Mouse (Mus musculus): Measurements from ENCODE around the gene Rassf5. TPM values are rescaled to one million over a fixed set of nuclear protein-coding genes. Genes with fewer than 3 reads are reported as not detected.

Gene Rassf5
- polyA plus RNA-seq, 1 experiment from 2014 or later = 7.1 TPM

DNA sequence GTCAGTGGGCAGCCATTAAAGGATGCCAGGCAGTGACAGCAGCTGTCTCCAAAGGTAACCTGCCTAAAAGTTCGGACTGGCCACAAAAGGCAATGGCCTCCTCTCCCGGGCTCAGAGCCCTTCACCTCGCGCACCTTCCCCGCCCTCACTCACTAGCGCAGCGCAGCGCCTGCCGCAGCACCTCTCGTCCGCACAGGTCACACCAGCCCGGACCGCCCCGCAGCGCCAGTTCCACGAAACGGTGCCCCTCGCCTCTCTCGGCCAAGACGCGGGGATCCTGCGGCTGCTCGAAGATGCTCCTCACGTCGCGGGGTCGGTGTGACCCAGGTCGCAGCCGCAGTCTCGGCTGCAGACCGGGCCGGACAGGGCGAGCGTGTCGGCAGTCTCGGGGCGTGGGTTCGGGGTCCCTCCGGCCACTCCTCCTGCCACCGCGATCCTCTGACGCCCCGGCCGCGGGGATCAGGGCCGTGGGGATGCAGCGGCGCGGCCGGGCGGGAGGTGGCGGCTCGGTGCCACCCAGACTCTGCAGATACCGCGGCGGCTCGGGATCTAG is 446 bp downstream of the Rassf5 start:
- peak overlapping the region; percentile 85 for H3K9ac ChIP-seq (ENCODE audit: low read length)
- H3K36me3 ChIP-seq (ENCODE audit: control insufficient read depth, insufficient read depth, low read length) = no peaks in the 10 kb centered on the region
- peak overlapping the region; percentile 97 for H3K4me2 ChIP-seq (ENCODE audit: low read depth, low read length)
- no peaks in the 10 kb centered on the region for H3K9me3 ChIP-seq (replicated peaks; ENCODE audit: control insufficient read depth, low read length)
- 0 out of 2 replicates have a peak, but pooled peaks have one; percentile 1 for ATAC-seq (ENCODE audit: insufficient read depth, low FRiP score)
- 2% methylated on average over 56 of the region's 57 CpGs for WGBS
- 0 out of 2 replicates have a peak overlapping the region, but pooled peaks have one; percentile 3 for H3K27ac ChIP-seq (ENCODE audit: low read length)
- 0 out of 2 replicates have a peak, but pooled peaks cover 9% of the 10 kb centered on the region for H3K27me3 ChIP-seq (ENCODE audit: control insufficient read depth, insufficient read depth, low read length)
- peaks cover 26% of the 10 kb centered on the region for H3K4me1 ChIP-seq (ENCODE audit: control insufficient read depth, insufficient read depth, low read length)
- H3K4me3 ChIP-seq (replicated peaks; ENCODE audit: low read length) = peak overlapping the region; percentile 75

DNA sequence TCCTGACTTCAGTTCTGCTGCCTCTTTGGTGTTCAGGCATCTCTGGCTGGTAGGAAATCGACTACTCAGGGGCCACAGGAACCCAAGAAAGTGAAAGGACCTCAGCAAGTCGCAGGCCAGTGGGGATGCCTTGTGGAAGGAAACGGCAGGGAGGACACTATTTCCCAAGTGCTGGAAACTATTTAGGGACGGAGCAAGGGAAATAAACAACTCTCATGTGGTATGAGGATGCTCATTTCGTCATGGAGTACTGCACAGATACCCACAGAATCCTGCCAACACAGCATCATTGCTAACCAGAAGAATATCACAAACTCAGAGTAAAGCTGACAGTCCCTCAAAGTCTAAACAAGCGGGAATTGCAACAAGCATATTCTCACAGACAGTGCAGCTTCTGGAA is 2.1 kb downstream of the Rassf5 start:
- Histone ChIP-seq H3K4me2 (ENCODE audit: low read depth, low read length) (peak overlapping the region; percentile 97; the same call in 1 of the 2 replicates), H3K9ac (ENCODE audit: low read length) (no peak overlapping the region), H3K4me1 (ENCODE audit: control insufficient read depth, insufficient read depth, low read length) (peaks cover 40% of the 10 kb centered on the region), H3K4me3 (replicated peaks; ENCODE audit: low read length) (no peak overlapping the region), H3K36me3 (ENCODE audit: control insufficient read depth, insufficient read depth, low read length) (no peaks in the 10 kb centered on the region), H3K9me3 (replicated peaks; ENCODE audit: control insufficient read depth, low read length) (no peaks in the 10 kb centered on the region), H3K27me3 (ENCODE audit: control insufficient read depth, insufficient read depth, low read length) (0 out of 2 replicates have a peak, but pooled peaks cover 6% of the 10 kb centered on the region), H3K27ac (ENCODE audit: low read length) (no peak overlapping the region)
- WGBS = 40% methylated on average over 6 of the region's 6 CpGs
- no peak for ATAC-seq (ENCODE audit: insufficient read depth, low FRiP score)

DNA sequence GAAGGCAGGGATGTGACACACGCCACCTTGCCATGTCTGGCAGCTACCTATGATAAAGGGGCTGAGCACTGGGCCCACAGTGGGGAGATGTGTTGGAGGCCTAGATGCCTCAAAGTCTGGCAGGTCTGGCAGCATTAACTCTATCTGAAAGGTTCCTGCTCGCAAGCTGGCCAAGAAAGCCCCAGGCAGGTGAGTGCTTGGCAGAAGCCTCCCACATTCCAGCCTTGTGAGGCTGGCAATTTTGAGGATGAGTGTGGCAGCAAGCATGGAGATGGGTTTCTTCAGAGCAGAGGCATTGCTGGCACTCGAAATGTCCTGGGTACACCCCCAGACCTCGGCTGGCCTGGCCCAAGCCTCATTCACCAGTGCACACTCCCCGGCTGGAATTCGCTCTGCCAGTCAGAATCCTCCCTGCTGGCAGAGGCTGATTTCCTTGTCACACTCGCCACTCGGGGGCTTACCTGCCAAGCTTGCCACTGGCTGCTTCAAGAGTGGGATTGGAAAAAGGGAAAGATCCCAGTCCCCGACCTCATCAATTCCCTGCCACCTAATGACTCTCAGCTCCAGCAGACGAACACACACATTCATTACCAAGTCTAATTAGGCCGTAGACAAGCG is 5.4 kb downstream of the Rassf5 start:
- H3K9me3 ChIP-seq (replicated peaks; ENCODE audit: control insufficient read depth, low read length) = no peaks in the 10 kb centered on the region
- no peak for ATAC-seq (ENCODE audit: insufficient read depth, low FRiP score)
- no peak overlapping the region for H3K9ac ChIP-seq (ENCODE audit: low read length)
- H3K4me3 ChIP-seq (replicated peaks; ENCODE audit: low read length) = no peak overlapping the region
- H3K27ac ChIP-seq (ENCODE audit: low read length) = peak overlapping the region; percentile 70; the same call in 1 of the 2 replicates
- H3K4me1 ChIP-seq (ENCODE audit: control insufficient read depth, insufficient read depth, low read length) = peaks cover 30% of the 10 kb centered on the region
- H3K27me3 ChIP-seq (ENCODE audit: control insufficient read depth, insufficient read depth, low read length) = 0 out of 2 replicates have a peak, but pooled peaks cover 6% of the 10 kb centered on the region
- H3K4me2 ChIP-seq (ENCODE audit: low read depth, low read length) = no peak overlapping the region
- H3K36me3 ChIP-seq (ENCODE audit: control insufficient read depth, insufficient read depth, low read length) = no peaks in the 10 kb centered on the region
- WGBS = 72% methylated on average over 12 of the region's 12 CpGs

DNA sequence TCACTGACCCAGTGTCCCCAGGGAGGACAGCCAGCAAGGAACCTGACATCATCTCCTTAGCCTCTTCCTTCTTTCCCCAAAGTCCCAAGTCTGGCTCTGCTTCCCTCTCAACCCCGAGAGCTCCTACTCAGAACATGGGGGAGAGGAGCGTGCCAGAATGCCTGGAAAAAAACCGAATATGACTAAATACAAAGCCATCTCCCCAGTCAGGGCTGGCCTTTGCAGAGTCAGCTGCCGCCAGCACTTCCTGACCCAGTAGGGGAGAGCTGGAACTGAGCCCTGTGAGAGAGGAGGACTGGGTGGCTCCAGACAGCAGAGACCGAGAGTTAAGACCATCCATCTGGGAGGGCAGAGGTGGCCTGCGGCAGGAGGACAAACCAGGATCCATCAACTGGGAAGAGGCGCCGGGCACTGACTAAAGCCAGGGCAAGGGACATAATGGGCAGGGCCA is 6.1 kb downstream of the Rassf5 start:
- Histone ChIP-seq H3K27ac (ENCODE audit: low read length) (peak overlapping the region; percentile 70), H3K27me3 (ENCODE audit: control insufficient read depth, insufficient read depth, low read length) (0 out of 2 replicates have a peak, but pooled peaks cover 2% of the 10 kb centered on the region), H3K4me3 (replicated peaks; ENCODE audit: low read length) (no peak overlapping the region), H3K9me3 (replicated peaks; ENCODE audit: control insufficient read depth, low read length) (no peaks in the 10 kb centered on the region), H3K36me3 (ENCODE audit: control insufficient read depth, insufficient read depth, low read length) (no peaks in the 10 kb centered on the region), H3K9ac (ENCODE audit: low read length) (no peak overlapping the region), H3K4me2 (ENCODE audit: low read depth, low read length) (no peak overlapping the region), H3K4me1 (ENCODE audit: control insufficient read depth, insufficient read depth, low read length) (peaks cover 30% of the 10 kb centered on the region)
- ATAC-seq (ENCODE audit: insufficient read depth, low FRiP score) = peak; percentile 73
- 47% methylated on average over 8 of the region's 8 CpGs for WGBS

GRCm38 (mm10) chr1:131236077-131236476 is 9.0 kb downstream of the Rassf5 start:
- peak overlapping the region; percentile 31 for H3K27ac ChIP-seq (ENCODE audit: low read length)

GRCm38 (mm10) chr1:131233527-131233926 is 11.5 kb downstream of the Rassf5 start:
- Histone ChIP-seq H3K9me3 (replicated peaks; ENCODE audit: control insufficient read depth, low read length) (no peaks in the 10 kb centered on the region), H3K4me2 (ENCODE audit: low read depth, low read length) (no peak overlapping the region), H3K4me1 (ENCODE audit: control insufficient read depth, insufficient read depth, low read length) (peaks cover 11% of the 10 kb centered on the region), H3K36me3 (ENCODE audit: control insufficient read depth, insufficient read depth, low read length) (no peaks in the 10 kb centered on the region), H3K27ac (ENCODE audit: low read length) (no peak overlapping the region), H3K9ac (ENCODE audit: low read length) (no peak overlapping the region), H3K4me3 (replicated peaks; ENCODE audit: low read length) (no peak overlapping the region), H3K27me3 (ENCODE audit: control insufficient read depth, insufficient read depth, low read length) (no peaks in the 10 kb centered on the region)
- ATAC-seq (ENCODE audit: insufficient read depth, low FRiP score) = no peak
- 55% methylated on average over 12 of the region's 12 CpGs for WGBS

More at GRCm38 (mm10) chr1:131236077-131236476, 9.0 kb downstream of the Rassf5 start:
- H3K4me3 ChIP-seq (replicated peaks; ENCODE audit: low read length) = no peak overlapping the region
- 44% methylated on average over 7 of the region's 7 CpGs for WGBS
- ATAC-seq (ENCODE audit: insufficient read depth, low FRiP score) = no peak
- H3K9ac ChIP-seq (ENCODE audit: low read length) = no peak overlapping the region
- peaks cover 23% of the 10 kb centered on the region for H3K4me1 ChIP-seq (ENCODE audit: control insufficient read depth, insufficient read depth, low read length)
- H3K36me3 ChIP-seq (ENCODE audit: control insufficient read depth, insufficient read depth, low read length) = no peaks in the 10 kb centered on the region
- no peak overlapping the region for H3K4me2 ChIP-seq (ENCODE audit: low read depth, low read length)
- no peaks in the 10 kb centered on the region for H3K9me3 ChIP-seq (replicated peaks; ENCODE audit: control insufficient read depth, low read length)
- no peaks in the 10 kb centered on the region for H3K27me3 ChIP-seq (ENCODE audit: control insufficient read depth, insufficient read depth, low read length)

DNA sequence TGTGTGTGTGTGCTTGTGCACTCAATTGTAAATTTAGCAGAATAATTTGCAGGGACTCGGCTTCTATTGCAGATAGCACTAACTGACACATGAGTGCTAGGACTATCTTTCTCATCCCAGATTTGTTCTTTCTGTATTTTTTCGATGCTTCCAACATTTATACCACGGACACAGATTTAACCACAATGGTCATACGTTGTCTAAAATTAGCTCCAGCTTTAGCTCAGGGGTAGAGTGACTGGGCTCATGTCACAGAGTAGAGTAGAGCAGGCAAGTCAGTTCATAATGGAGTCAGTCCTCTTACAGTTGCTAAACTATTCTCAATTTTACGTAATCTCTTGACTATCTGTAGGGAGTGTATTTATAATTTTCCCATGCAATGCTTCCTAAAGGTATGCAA is 16.4 kb downstream of the Rassf5 start:
- H3K27me3 ChIP-seq (ENCODE audit: control insufficient read depth, insufficient read depth, low read length) = no peaks in the 10 kb centered on the region
- no peaks in the 10 kb centered on the region for H3K4me1 ChIP-seq (ENCODE audit: control insufficient read depth, insufficient read depth, low read length)
- H3K9me3 ChIP-seq (replicated peaks; ENCODE audit: control insufficient read depth, low read length) = no peaks in the 10 kb centered on the region
- H3K4me2 ChIP-seq (ENCODE audit: low read depth, low read length) = no peak overlapping the region
- H3K4me3 ChIP-seq (replicated peaks; ENCODE audit: low read length) = no peak overlapping the region
- no peak overlapping the region for H3K9ac ChIP-seq (ENCODE audit: low read length)
- ATAC-seq (ENCODE audit: insufficient read depth, low FRiP score) = no peak
- H3K27ac ChIP-seq (ENCODE audit: low read length) = no peak overlapping the region
- no peaks in the 10 kb centered on the region for H3K36me3 ChIP-seq (ENCODE audit: control insufficient read depth, insufficient read depth, low read length)
- 74% methylated on average over 5 of the region's 5 CpGs for WGBS

- H3K4me3 ChIP-seq (replicated peaks; ENCODE audit: low read length) = no peak overlapping the region
These were observed 16.8 kb downstream of the Rassf5 start for GRCm38 (mm10) chr1:131228225-131228624.

GRCm38 (mm10) chr1:131224848-131225471 is 20.1 kb downstream of the Rassf5 start:
- Histone ChIP-seq H3K4me2 (ENCODE audit: low read depth, low read length) (no peak overlapping the region), H3K4me1 (ENCODE audit: control insufficient read depth, insufficient read depth, low read length) (0 out of 2 replicates have a peak, but pooled peaks cover 4% of the 10 kb centered on the region), H3K9ac (ENCODE audit: low read length) (no peak overlapping the region), H3K27me3 (ENCODE audit: control insufficient read depth, insufficient read depth, low read length) (no peaks in the 10 kb centered on the region), H3K9me3 (replicated peaks; ENCODE audit: control insufficient read depth, low read length) (no peaks in the 10 kb centered on the region), H3K36me3 (ENCODE audit: control insufficient read depth, insufficient read depth, low read length) (no peaks in the 10 kb centered on the region), H3K4me3 (replicated peaks; ENCODE audit: low read length) (no peak overlapping the region), H3K27ac (ENCODE audit: low read length) (no peak overlapping the region)
- 45% methylated on average over 12 of the region's 12 CpGs for WGBS
- ATAC-seq (ENCODE audit: insufficient read depth, low FRiP score) = no peak

More at GRCm38 (mm10) chr1:131228225-131228624, 16.8 kb downstream of the Rassf5 start:
- H3K4me1 ChIP-seq (ENCODE audit: control insufficient read depth, insufficient read depth, low read length) = no peaks in the 10 kb centered on the region
- no peaks in the 10 kb centered on the region for H3K9me3 ChIP-seq (replicated peaks; ENCODE audit: control insufficient read depth, low read length)
- H3K36me3 ChIP-seq (ENCODE audit: control insufficient read depth, insufficient read depth, low read length) = no peaks in the 10 kb centered on the region
- no peak overlapping the region for H3K4me2 ChIP-seq (ENCODE audit: low read depth, low read length)
- H3K9ac ChIP-seq (ENCODE audit: low read length) = no peak overlapping the region
- 41% methylated on average over 7 of the region's 7 CpGs for WGBS
- peak; percentile 73 for ATAC-seq (ENCODE audit: insufficient read depth, low FRiP score)
- 0 out of 2 replicates have a peak overlapping the region, but pooled peaks have one; percentile 28 for H3K27ac ChIP-seq (ENCODE audit: low read length)
- no peaks in the 10 kb centered on the region for H3K27me3 ChIP-seq (ENCODE audit: control insufficient read depth, insufficient read depth, low read length)

Data from stomach, embryonic 16.5 days (tissue).